Mouse (Mus musculus) ES-CJ7 (cell line): ENCODE data around the gene Nox4.

Experiments
- DNase-seq: peaks from one replicate; pipeline ENCODE4 v3.0.0; 2011; ENCODE audit warnings: low read depth, low spot score

Nox4 gene

GRCm38 (mm10) chr7:87245856-87246579, at the start of gene Nox4:
TSS of gene Nox4 (plus strand) at chr7:87246096.
- DNase-seq = peak; percentile 5

- no peak for DNase-seq
These were observed 41.1 kb upstream of the Nox4 start for GRCm38 (mm10) chr7:87204751-87205150.

- no peak for DNase-seq
These were observed 24.2 kb upstream of the Nox4 start for GRCm38 (mm10) chr7:87221712-87222111.

GRCm38 (mm10) chr7:87222751-87223150, 23.1 kb upstream of the Nox4 start:
- no peak for DNase-seq

GRCm38 (mm10) chr7:87225617-87226016, 20.3 kb upstream of the Nox4 start:
- no peak for DNase-seq

- DNase-seq = no peak
These were observed 18.6 kb upstream of the Nox4 start for GRCm38 (mm10) chr7:87227051-87227948.

GRCm38 (mm10) chr7:87229502-87229901, 16.4 kb upstream of the Nox4 start:
- no peak for DNase-seq

- no peak for DNase-seq
These were observed 4.8 kb upstream of the Nox4 start for GRCm38 (mm10) chr7:87241139-87241538.

DNA sequence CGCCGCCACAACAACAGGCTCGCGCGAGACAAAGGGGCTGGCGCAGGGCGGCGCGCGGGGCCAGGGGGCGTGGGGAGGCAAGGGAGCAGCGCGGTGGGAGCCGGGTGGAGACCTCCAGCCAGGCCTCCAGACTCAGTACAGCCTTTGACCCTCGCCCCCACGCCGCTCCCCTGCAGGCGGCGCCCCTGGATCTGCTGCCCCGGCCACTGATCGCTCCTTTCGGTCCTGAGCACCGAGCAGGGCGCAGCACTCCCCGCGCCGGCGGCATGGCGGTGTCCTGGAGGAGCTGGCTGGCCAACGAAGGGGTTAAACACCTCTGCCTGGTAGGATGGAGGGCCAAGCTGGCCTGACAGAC, 661 bp downstream of the Nox4 start:
- peak; percentile 67 for DNase-seq

DNA sequence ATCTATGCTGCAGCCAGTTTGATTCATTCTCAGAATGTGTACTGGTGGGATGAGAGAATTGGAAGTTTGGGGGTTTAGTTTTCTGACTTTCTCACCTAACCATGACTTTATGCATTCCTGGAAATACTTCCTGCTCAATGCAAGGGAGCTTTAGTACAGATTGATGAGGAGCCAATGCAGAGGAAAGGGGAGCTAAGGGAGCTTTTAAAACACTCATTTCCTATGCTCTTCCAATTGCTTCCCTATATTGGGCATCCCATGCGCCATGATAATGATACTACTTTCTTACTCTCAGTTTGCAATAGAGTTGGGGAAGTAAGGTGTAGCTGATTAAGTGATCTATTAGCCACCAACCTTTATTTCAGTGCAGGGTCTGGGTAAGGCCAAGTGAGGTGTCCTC, 1.0 kb downstream of the Nox4 start:
- DNase-seq = peak; percentile 2

- DNase-seq = no peak
These were observed 2.0 kb downstream of the Nox4 start for GRCm38 (mm10) chr7:87247926-87248325.

- DNase-seq = no peak
These were observed 6.2 kb downstream of the Nox4 start for GRCm38 (mm10) chr7:87252071-87252470.

GRCm38 (mm10) chr7:87277225-87277624, 31.3 kb downstream of the Nox4 start:
- peak; percentile 44 for DNase-seq

DNA sequence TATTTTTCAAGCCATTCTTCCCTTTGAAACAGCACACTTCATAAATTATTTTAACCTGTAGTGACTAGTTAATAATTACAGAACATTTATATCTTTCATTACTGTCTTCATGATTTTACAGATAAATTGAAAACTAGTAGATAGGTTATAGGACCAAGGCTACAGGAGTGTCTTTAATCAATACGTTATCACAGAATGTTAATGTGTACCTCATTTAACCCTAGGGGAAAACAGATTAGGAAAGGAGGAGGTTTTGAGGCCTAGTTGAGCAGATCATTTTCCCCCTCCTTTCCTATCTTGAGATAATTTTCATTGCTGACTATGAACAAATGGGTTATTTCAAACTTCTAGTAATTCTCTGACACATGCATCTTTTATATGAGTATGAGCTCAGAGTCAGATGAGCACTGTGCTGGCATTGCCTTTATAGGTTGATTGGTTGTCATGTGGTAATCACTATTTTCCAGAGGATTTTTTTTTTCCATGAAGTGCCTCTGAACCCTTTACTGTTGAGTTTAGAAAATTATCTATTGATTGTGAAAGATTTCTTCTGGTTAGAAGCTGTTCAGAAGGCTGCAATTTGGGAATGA, 57.9 kb downstream of the Nox4 start:
- DNase-seq = no peak

- no peak for DNase-seq
These were observed 75.7 kb downstream of the Nox4 start for GRCm38 (mm10) chr7:87321571-87321970.

DNA sequence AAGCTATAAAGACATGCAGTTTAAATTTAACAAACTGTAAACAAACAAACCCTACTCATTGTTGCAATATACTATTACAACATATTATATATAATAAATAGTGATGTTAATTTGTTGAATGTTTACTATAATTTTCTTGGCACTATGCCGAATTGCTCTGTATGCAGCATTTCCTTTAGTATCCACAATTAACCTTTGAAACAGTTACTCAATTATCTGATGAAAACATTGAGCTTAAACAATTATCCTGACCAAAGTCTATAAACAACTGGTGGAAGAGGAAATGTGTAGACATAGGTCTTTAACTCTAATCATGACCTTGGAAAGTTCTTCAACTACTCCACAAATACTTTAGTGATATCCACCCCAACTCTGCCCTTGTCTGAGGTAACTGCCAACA, 76.2 kb downstream of the Nox4 start:
- DNase-seq = no peak

DNA sequence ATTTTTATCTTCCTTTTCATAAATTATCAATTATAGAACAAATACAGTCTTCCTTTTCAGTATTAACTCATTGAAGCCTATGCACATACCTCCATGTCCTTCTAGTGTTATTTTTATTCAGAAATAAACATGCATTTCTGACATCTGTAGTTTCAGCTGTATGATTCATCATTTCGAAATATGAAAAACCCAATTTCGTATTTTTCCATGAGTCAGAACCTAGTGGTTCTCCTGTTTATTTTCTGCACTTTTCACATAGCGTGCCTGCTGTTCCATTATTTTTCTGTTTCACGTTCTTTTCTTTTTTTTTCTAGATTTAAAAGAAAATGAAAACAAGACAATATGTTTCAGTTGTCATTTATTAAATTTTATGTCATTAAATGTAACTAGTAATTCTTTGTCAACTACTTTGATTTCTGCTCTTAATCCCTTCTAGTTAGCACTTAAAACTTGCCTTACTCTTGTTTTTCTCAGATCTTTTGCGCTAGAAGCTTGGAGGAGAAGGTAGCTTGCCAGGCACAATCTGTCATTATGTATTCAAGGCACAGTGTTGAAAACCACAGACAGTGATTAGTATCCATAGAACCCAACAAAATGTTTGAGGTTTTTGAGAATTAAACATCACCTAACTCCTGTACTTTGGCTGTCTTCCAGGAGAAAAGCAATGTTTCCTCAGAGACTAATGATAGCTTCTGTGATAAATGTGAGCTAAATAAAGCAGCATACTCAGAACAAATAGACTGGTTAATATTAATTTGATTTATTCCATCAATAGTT, 85.1 kb downstream of the Nox4 start:
- DNase-seq = no peak

GRCm38 (mm10) chr7:87345598-87345997, 99.7 kb downstream of the Nox4 start:
- no peak for DNase-seq

GRCm38 (mm10) chr7:87352818-87353217, 106.9 kb downstream of the Nox4 start:
- DNase-seq = no peak

- no peak for DNase-seq
These were observed 121.9 kb downstream of the Nox4 start for GRCm38 (mm10) chr7:87367834-87368233.

GRCm38 (mm10) chr7:87369131-87369530, 123.2 kb downstream of the Nox4 start:
- no peak for DNase-seq

DNA sequence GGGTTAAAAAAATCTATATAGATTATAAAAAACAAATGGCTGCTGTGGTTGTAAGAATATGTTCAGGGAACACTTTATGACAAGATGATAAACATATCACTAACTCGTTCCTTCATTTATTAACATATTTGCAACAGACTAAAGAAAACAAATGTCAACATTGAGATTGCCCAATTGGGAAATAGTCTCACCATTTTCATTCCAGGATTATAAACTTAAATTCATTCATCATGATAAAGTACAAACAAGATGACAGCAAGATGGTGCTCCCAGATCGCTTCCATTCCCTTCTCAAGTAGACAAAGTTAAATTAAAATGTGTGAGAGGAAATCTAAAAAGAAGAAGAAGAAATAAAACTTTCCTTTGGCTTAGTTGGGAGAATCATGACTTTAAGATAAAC, 124.9 kb downstream of the Nox4 start:
- no peak for DNase-seq
